Mouse (Mus musculus) stomach, postnatal 0 days (tissue): ENCODE measurements at regions not wholly inside any gene's neighbourhood (a gene's known extent, or its start where the extent isn't known, plus 50 kb on each side); places are given as distances from the start of the nearest gene placed in this dataset.

ENCODE experiments used
- CTCF ChIP-seq: IDR thresholded peaks from 2 replicates; pipeline ENCODE4 v1.5.1; 2016; ENCODE audit warnings: antibody characterized with exemption, low read depth, mild to moderate bottlenecking, moderate library complexity
- EP300 ChIP-seq: optimal IDR thresholded peaks from 2 replicates; pipeline ENCODE3; 2016; ENCODE audit warnings: antibody characterized with exemption

DNA sequence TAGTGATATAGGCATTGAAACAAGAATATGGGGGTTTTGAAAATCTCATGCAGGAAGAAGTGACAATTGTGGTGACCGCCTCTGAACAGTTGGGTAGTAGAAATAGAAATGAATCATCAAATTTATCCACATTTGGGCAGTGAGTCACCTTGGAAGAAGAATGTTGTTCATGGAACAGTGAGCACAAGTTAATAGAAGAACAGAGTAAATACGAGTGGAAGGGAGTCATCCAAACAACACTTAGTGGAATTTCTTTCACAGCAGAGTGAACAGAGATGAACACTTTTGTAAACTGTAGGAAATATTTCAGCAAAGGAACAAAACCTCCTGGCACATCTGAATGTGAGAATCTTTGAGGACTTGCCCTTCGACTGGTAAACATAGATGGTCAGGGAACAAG is 846.6 kb downstream of the Olfm4 start:
- TF ChIP-seq CTCF (no peak), EP300 (no peak)
